Mouse (Mus musculus): ENCODE measurements around the gene Clcf1.

Clcf1 gene

DNA sequence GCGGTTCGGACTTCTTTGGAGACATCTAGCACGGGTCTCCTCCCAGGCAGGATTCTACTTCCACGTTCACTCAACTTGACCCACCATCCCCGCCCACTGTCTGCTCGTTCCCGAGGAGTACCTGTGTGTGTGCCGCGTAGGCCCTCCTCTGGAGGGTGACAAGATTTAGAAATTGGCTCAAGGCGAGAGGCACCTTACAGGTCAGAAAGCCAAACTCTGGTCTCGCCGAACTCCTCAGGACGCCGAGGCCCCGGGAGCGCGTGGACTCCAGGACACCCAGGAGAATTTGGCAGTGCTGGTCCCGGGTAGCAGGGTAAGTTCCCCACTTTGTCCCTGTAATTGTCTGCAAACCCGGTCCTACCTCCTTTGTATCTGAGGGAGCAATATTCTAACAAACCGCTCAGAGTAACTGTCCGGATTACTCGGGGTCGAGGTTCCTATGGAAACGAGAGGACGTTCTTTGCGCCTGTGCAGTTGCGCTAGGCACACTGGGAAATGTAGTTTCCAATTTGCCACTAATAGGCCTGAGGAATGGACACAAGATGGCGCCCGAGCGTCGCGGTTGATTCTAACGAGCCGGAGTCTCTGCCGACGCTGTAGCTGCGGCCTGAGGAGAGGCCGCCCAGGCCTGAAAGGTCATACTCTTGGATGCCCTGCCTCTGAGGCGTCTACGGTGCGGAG, 43.3 kb downstream of the Clcf1 start:
- peak; percentile 94 to 95 for DNase-seq

- no peak for DNase-seq
Measured at GRCm38 (mm10) chr19:4257897-4258252, 43.8 kb downstream of the Clcf1 start.

GRCm38 (mm10) chr19:4261038-4261698, 47.1 kb downstream of the Clcf1 start:
- DNase-seq: no peak

GRCm38 (mm10) chr19:4262756-4263155, 48.7 kb downstream of the Clcf1 start:
- no peak for DNase-seq

- no peak for DNase-seq
Measured at GRCm38 (mm10) chr19:4263702-4264101, 49.7 kb downstream of the Clcf1 start.

- DNase-seq: no peak
Measured at GRCm38 (mm10) chr19:4264171-4264780, 50.2 kb downstream of the Clcf1 start.

GRCm38 (mm10) chr19:4265956-4266355, 51.9 kb downstream of the Clcf1 start:
- no peak for DNase-seq

DNA sequence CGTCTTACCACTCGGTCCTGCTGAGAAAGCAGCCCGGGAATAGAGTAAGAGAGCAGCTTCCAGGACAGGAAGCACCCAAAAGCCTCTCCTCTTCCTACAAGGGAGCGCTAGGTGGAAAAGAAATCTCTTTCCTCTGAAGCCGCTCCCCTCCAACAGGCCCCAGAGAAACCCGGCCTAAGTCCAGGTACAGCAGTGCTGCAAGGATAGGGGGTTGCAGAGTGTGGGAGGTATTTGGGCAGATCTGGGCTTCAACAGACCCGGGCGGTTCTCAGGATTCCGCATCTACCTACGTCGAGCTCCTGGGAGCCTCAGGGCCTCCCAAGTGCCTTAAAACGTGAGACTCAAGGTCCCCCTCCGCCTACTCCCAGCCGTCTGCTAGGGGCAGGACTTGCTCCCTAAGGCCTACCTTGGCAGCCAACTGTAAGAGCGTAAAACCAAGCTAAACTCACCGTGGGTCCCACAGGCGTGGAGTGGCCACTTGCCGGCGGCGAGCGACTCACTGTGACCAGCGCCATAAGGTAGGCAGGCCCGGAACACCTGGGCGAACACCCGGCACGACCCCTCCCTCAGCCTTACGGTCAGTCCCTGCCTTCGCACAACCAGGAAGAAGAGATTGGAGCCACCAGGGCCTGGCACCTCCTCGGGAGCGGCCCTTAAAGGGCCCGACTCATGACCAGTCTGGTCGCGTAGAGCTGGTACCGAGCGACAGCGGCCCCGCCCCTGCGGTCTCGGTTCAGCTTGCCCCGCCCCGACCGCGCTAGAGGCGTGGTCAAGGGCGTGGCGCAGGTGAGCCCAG, 54.7 kb downstream of the Clcf1 start, which contains the start of gene Ssh3:
Gene Ssh3 (minus strand): TSS at position 615 of the 796 bp plus-strand sequence.
- DNase-seq: peak; percentile 83 to 85

DNA sequence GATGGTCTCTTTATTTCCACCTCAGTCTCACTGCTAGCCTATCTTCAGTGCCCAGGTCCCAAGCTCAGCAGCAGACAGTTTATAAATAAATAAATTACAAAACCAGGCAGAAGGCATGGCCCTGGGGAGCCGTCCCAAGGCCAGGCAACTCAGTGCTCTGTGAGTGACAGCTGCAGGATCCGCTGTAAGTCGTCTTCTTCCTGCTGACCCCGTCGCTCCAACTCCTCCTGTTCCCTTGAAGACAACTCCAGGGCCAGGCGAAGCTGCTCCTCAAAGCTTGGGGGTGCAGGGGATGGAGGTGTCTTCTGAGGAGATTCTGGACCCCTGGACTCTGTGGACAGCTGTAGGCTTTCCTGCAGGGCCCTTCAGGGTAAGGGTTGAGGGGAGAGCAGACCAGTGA, 56.1 kb downstream of the Clcf1 start:
- peak in 1 of 2 experiments; percentile 19 for DNase-seq

DNA sequence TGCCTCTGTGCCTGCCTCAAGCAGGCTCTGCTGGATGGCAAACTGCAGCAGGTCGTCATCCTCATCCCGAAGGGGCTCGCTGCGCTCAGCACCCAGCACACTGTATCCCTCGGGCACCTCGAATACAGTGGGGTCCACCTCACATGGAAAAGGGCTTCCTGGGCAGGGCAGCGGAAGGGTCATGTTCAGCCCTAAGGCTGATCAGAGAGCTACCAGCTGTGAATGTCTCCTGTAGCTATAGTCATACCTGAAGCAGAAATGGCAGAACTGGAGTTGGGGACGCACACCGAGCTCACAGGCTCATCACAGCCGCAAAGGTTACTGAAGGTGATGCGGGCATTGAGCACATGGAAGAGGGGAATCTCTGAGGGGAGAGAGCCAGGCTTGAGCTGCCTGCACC, 56.9 kb downstream of the Clcf1 start:
- no peak for DNase-seq

Measured in cerebellum, adult 18-20 months (tissue).